18 mouse cellular contexts compared by ENCODE assay signal in the genomic region with DNA sequence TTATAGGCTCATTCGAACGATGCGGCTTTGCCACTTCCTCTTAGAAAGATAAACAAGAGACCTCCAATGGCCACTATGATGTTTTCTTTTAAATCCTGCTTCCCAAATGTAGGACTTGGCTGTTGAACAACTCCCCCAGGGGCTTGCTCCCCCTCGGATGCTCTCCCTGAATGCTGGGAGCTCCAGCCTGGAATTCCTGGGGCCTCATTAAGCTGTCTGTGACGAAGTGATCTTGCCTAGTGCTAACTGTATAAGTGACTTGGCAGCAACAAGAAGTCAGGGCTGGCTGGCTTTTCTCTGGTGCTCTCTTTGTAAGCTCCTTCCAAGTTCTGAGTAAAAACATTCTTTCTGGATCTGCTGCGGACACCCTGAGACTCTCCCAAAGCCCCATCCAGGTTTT.
DNase-seq lines count a peak whose midpoint lies in the region; ATAC-seq and TF ChIP-seq lines count a peak whose summit lies in the region.
"Had no signal": no experiment of that assay in that cellular context is flagged by ENCODE, and none has a peak within 500 bp of the region (broad histone marks: within the 10 kb centered on the region; RNA-seq: fewer than 3 reads in every experiment).

No protein-coding gene starts in this region.

- H3K9me3 ChIP-seq in forebrain, embryonic 14.5 days (replicated peaks; ENCODE audit: control insufficient read depth, low read length) = no peaks in the 10 kb centered on the region
- H3K9me3 ChIP-seq in forebrain, embryonic 16.5 days (ENCODE audit: control insufficient read depth, low read length) = no peaks in the 10 kb centered on the region
- no peaks in the 10 kb centered on the region for H3K9me3 ChIP-seq in intestine, embryonic 16.5 days (ENCODE audit: control insufficient read depth, low read length)
- no peaks in the 10 kb centered on the region for H3K9me3 ChIP-seq in intestine, postnatal 0 days (ENCODE audit: control insufficient read depth)
- H3K9me3 ChIP-seq in lung, embryonic 15.5 days = no peaks in the 10 kb centered on the region
- H3K9me3 ChIP-seq in neural tube, embryonic 15.5 days (replicated peaks) = no peaks in the 10 kb centered on the region
- H3K9me3 ChIP-seq: heart, embryonic 10.5 days had no signal

- H3K4me2 ChIP-seq in forebrain, embryonic 14.5 days (ENCODE audit: low read length) = no peak overlapping the region
- no peak overlapping the region for H3K4me2 ChIP-seq in forebrain, embryonic 16.5 days (ENCODE audit: low read length)
- H3K4me2 ChIP-seq in intestine, embryonic 16.5 days (ENCODE audit: low read depth, low read length) = no peak overlapping the region
- no peak overlapping the region for H3K4me2 ChIP-seq in intestine, postnatal 0 days (replicated peaks; ENCODE audit: low read depth)
- no peak overlapping the region for H3K4me2 ChIP-seq in lung, embryonic 15.5 days
- no peak overlapping the region for H3K4me2 ChIP-seq in neural tube, embryonic 15.5 days

- H3K36me3 ChIP-seq in forebrain, embryonic 14.5 days (ENCODE audit: control insufficient read depth, insufficient read depth, low read length) = no peaks in the 10 kb centered on the region
- H3K36me3 ChIP-seq in forebrain, embryonic 16.5 days (ENCODE audit: control insufficient read depth, insufficient read depth) = no peaks in the 10 kb centered on the region
- H3K36me3 ChIP-seq in intestine, embryonic 16.5 days (ENCODE audit: control insufficient read depth, insufficient read depth, low read length) = no peaks in the 10 kb centered on the region
- no peaks in the 10 kb centered on the region for H3K36me3 ChIP-seq in intestine, postnatal 0 days (ENCODE audit: control insufficient read depth, insufficient read depth)
- no peaks in the 10 kb centered on the region for H3K36me3 ChIP-seq in lung, embryonic 15.5 days
- no peaks in the 10 kb centered on the region for H3K36me3 ChIP-seq in neural tube, embryonic 15.5 days
- H3K36me3 ChIP-seq: heart, embryonic 10.5 days had no signal

- H3K27me3 ChIP-seq in forebrain, embryonic 14.5 days (replicated peaks; ENCODE audit: control insufficient read depth, insufficient read depth, low read length) = peaks cover 16% of the 10 kb centered on the region
- H3K27me3 ChIP-seq in forebrain, embryonic 16.5 days (replicated peaks; ENCODE audit: control insufficient read depth, insufficient read depth, low read length) = peaks cover 16% of the 10 kb centered on the region
- H3K27me3 ChIP-seq in intestine, embryonic 16.5 days (replicated peaks; ENCODE audit: control insufficient read depth, insufficient read depth, low read length) = no peaks in the 10 kb centered on the region
- peaks cover 19% of the 10 kb centered on the region; the same call in 1 of the 2 replicates for H3K27me3 ChIP-seq in intestine, postnatal 0 days (replicated peaks; ENCODE audit: control insufficient read depth, insufficient read depth, low read length)
- no peaks in the 10 kb centered on the region for H3K27me3 ChIP-seq in lung, embryonic 15.5 days
- peaks cover 40% of the 10 kb centered on the region for H3K27me3 ChIP-seq in neural tube, embryonic 15.5 days (replicated peaks)

- H3K4me3 ChIP-seq in forebrain, embryonic 14.5 days (ENCODE audit: low read depth, low read length) = no peak overlapping the region
- H3K4me3 ChIP-seq in forebrain, embryonic 16.5 days (replicated peaks; ENCODE audit: low read length) = no peak overlapping the region
- H3K4me3 ChIP-seq in intestine, embryonic 16.5 days (ENCODE audit: low read length) = no peak overlapping the region
- no peak overlapping the region for H3K4me3 ChIP-seq in intestine, postnatal 0 days (ENCODE audit: low read depth, low read length)
- H3K4me3 ChIP-seq in lung, embryonic 15.5 days = no peak overlapping the region
- no peak overlapping the region for H3K4me3 ChIP-seq in lung, adult 2 months (replicated peaks; ENCODE audit: extremely low read depth, low read depth, low read length)
- no peak overlapping the region for H3K4me3 ChIP-seq in neural tube, embryonic 15.5 days (replicated peaks)
- H3K4me3 ChIP-seq: heart, embryonic 10.5 days had no signal

- TF ChIP-seq POLR2A in lung, adult 2 months (IDR thresholded peaks at IDR 0.05; ENCODE audit: borderline replicate concordance, extremely low read depth, low read depth, low read length) = no peak

- H3K27ac ChIP-seq in forebrain, embryonic 14.5 days (ENCODE audit: low read depth, low read length) = no peak overlapping the region
- H3K27ac ChIP-seq in forebrain, embryonic 16.5 days (ENCODE audit: low read length) = no peak overlapping the region
- H3K27ac ChIP-seq in intestine, embryonic 16.5 days (ENCODE audit: low read length) = 0 out of 2 replicates have a peak overlapping the region, but pooled peaks have one; percentile 35
- H3K27ac ChIP-seq in intestine, postnatal 0 days (ENCODE audit: low read depth, low read length) = no peak overlapping the region
- H3K27ac ChIP-seq in lung, embryonic 15.5 days = peak overlapping the region; percentile 82
- H3K27ac ChIP-seq in neural tube, embryonic 15.5 days (replicated peaks) = 0 out of 2 replicates have a peak overlapping the region, but pooled peaks have one; percentile 3
- H3K27ac ChIP-seq: heart, embryonic 10.5 days had no signal

- H3K4me1 ChIP-seq in forebrain, embryonic 14.5 days (ENCODE audit: control insufficient read depth, insufficient read depth, low read length) = peaks cover 8% of the 10 kb centered on the region; the same call in 1 of the 2 replicates
- peaks cover 18% of the 10 kb centered on the region for H3K4me1 ChIP-seq in forebrain, embryonic 16.5 days (replicated peaks; ENCODE audit: control insufficient read depth, insufficient read depth, low read length)
- peaks cover 15% of the 10 kb centered on the region for H3K4me1 ChIP-seq in intestine, embryonic 16.5 days (ENCODE audit: control insufficient read depth, insufficient read depth, low read length)
- H3K4me1 ChIP-seq in intestine, postnatal 0 days (replicated peaks; ENCODE audit: control insufficient read depth, insufficient read depth, low read length) = peaks cover 3% of the 10 kb centered on the region; the same call in 1 of the 2 replicates
- peaks cover 55% of the 10 kb centered on the region for H3K4me1 ChIP-seq in lung, embryonic 15.5 days
- H3K4me1 ChIP-seq in lung, adult 2 months (ENCODE audit: control insufficient read depth, insufficient read depth, low read length) = peaks cover 9% of the 10 kb centered on the region; the same call in 1 of the 2 replicates
- peaks cover 26% of the 10 kb centered on the region for H3K4me1 ChIP-seq in neural tube, embryonic 15.5 days

- DNase-seq in forebrain, embryonic 14.5 days (ENCODE audit: low spot score) = peak; percentile 56
- DNase-seq in lung, adult 2 months = no peak
- DNase-seq in layer of hippocampus, adult 11-12 months (ENCODE audit: low spot score) = no peak
- DNase-seq: adrenal gland, adult 2 months; cerebellum, adult 11-12 months; cerebellum, postnatal 25 days; gastrocnemius, postnatal 25 days; heart, postnatal 4 days; layer of hippocampus, postnatal 36 days; thymus, postnatal 4 days had no signal

- 42% methylated on average over 6 of the region's 6 CpGs for WGBS in forebrain, embryonic 14.5 days
- WGBS in forebrain, embryonic 16.5 days = 34% methylated on average over 6 of the region's 6 CpGs
- WGBS in intestine, embryonic 16.5 days = 38% methylated on average over 6 of the region's 6 CpGs
- 55% methylated on average over 6 of the region's 6 CpGs for WGBS in intestine, postnatal 0 days
- WGBS in lung, embryonic 15.5 days = 26% methylated on average over 6 of the region's 6 CpGs
- WGBS in lung, adult 2 months = 37% methylated on average over 6 of the region's 6 CpGs
- 41% methylated on average over 6 of the region's 6 CpGs for WGBS in neural tube, embryonic 15.5 days

- no peak for TF ChIP-seq CTCF in intestine, postnatal 0 days (IDR thresholded peaks at IDR 0.05; ENCODE audit: low read depth)
- no peak for TF ChIP-seq CTCF in lung, adult 2 months (IDR thresholded peaks at IDR 0.05; ENCODE audit: insufficient read depth, low read length)

- no peak overlapping the region for H3K9ac ChIP-seq in forebrain, embryonic 14.5 days (ENCODE audit: low read length)
- H3K9ac ChIP-seq in forebrain, embryonic 16.5 days (replicated peaks; ENCODE audit: low read depth, low read length) = no peak overlapping the region
- H3K9ac ChIP-seq in intestine, embryonic 16.5 days (ENCODE audit: low read depth, low read length) = no peak overlapping the region
- no peak overlapping the region for H3K9ac ChIP-seq in intestine, postnatal 0 days (ENCODE audit: low read depth, low read length)
- H3K9ac ChIP-seq in lung, embryonic 15.5 days = no peak overlapping the region
- no peak overlapping the region for H3K9ac ChIP-seq in neural tube, embryonic 15.5 days (replicated peaks)

- ATAC-seq in forebrain, embryonic 14.5 days = no peak
- ATAC-seq in forebrain, embryonic 16.5 days = no peak
- no peak for ATAC-seq in intestine, embryonic 16.5 days
- ATAC-seq in intestine, postnatal 0 days = no peak
- ATAC-seq in lung, embryonic 15.5 days (ENCODE audit: borderline replicate concordance, extremely low read depth, low FRiP score, low TSS enrichment) = peak; percentile 31; the same call in 1 of the 2 replicates
- no peak for ATAC-seq in neural tube, embryonic 15.5 days (ENCODE audit: low FRiP score)
- ATAC-seq: inflammation-experienced regulatory T-cells, adult 6 months; lung, postnatal 0 days had no signal

Comparison
In these comparisons a context has a peak if more than half of its experiments do, and no peak if none do; other contexts are left out.
1. H3K27ac ChIP-seq: peak in intestine, embryonic 16.5 days (single experiment), lung, embryonic 15.5 days (single experiment) and neural tube, embryonic 15.5 days (single experiment); none in forebrain, embryonic 14.5 days (single experiment), forebrain, embryonic 16.5 days (single experiment) and intestine, postnatal 0 days (single experiment).